Comparison of ENCODE assay signal across 25 mouse cellular contexts in genomic region chr16:35065724-35066123, GRCm38 (mm10). TPM values are rescaled to one million over a fixed set of nuclear protein-coding genes. Genes with fewer than 3 reads are reported as not detected.
DNase-seq lines count a peak whose midpoint lies in the region; ATAC-seq and TF ChIP-seq lines count a peak whose summit lies in the region.
"Had no signal": no experiment of that assay in that cellular context is flagged by ENCODE, and none has a peak within 500 bp of the region (broad histone marks: within the 10 kb centered on the region; RNA-seq: fewer than 3 reads in every experiment).

No protein-coding gene starts in this region.

- no peaks in the 10 kb centered on the region for H3K4me1 ChIP-seq in embryonic facial prominence, embryonic 14.5 days (ENCODE audit: control insufficient read depth, insufficient read depth, low read length)
- peaks cover 5% of the 10 kb centered on the region; the same call in 1 of the 2 replicates for H3K4me1 ChIP-seq in embryonic facial prominence, embryonic 10.5 days
- no peaks in the 10 kb centered on the region for H3K4me1 ChIP-seq in hindbrain, postnatal 0 days (ENCODE audit: insufficient read depth, low read length)
- 0 out of 2 replicates have a peak, but pooled peaks cover 5% of the 10 kb centered on the region for H3K4me1 ChIP-seq in hindbrain, embryonic 10.5 days (replicated peaks)

- no peak for ATAC-seq in embryonic facial prominence, embryonic 14.5 days (ENCODE audit: low read depth)
- 0 out of 2 replicates have a peak, but pooled peaks have one; percentile 24 for ATAC-seq in hindbrain, postnatal 0 days
- 0 out of 2 replicates have a peak, but pooled peaks have one; percentile 20 for ATAC-seq in megakaryocyte progenitor cell, adult 5-6 weeks (replicated peaks; ENCODE audit: poor library complexity)
- ATAC-seq: CD4-positive, CD25-positive, alpha-beta regulatory T cell, adult 4 months; forebrain, postnatal 0 days had no signal

- no peak overlapping the region for H3K4me2 ChIP-seq in embryonic facial prominence, embryonic 14.5 days (ENCODE audit: low read depth, low read length)
- H3K4me2 ChIP-seq in hindbrain, postnatal 0 days (ENCODE audit: low read depth, low read length), result no peak overlapping the region
- H3K4me2 ChIP-seq: embryonic facial prominence, embryonic 13.5 days; heart, embryonic 12.5 days had no signal

- 83% methylated on average over 6 of the region's 6 CpGs for WGBS in embryonic facial prominence, embryonic 14.5 days
- 92% methylated on average over 6 of the region's 6 CpGs for WGBS in embryonic facial prominence, embryonic 10.5 days
- WGBS in hindbrain, postnatal 0 days, result 54% methylated on average over 6 of the region's 6 CpGs
- WGBS in hindbrain, embryonic 10.5 days, result 94% methylated on average over 6 of the region's 6 CpGs

- H3K4me3 ChIP-seq in embryonic facial prominence, embryonic 14.5 days (ENCODE audit: low read depth, low read length), result no peak overlapping the region
- H3K4me3 ChIP-seq in embryonic facial prominence, embryonic 10.5 days, result no peak overlapping the region
- H3K4me3 ChIP-seq in hindbrain, postnatal 0 days (ENCODE audit: low read length), result no peak overlapping the region
- H3K4me3 ChIP-seq in hindbrain, embryonic 10.5 days, result no peak overlapping the region
- H3K4me3 ChIP-seq: embryonic facial prominence, embryonic 13.5 days; heart, embryonic 12.5 days; left cerebral cortex, adult 2 months; megakaryocyte, embryonic 14.5 days; myocyte had no signal

- no peak for TF ChIP-seq CTCF in hindbrain, postnatal 0 days (IDR thresholded peaks at IDR 0.05; ENCODE audit: low read depth)

- no peaks in the 10 kb centered on the region for H3K36me3 ChIP-seq in embryonic facial prominence, embryonic 14.5 days (ENCODE audit: control insufficient read depth, insufficient read depth, low read length)
- peaks cover 17% of the 10 kb centered on the region for H3K36me3 ChIP-seq in embryonic facial prominence, embryonic 10.5 days (replicated peaks)
- H3K36me3 ChIP-seq in hindbrain, postnatal 0 days (ENCODE audit: insufficient read depth, low read length), result no peaks in the 10 kb centered on the region
- peaks cover 11% of the 10 kb centered on the region for H3K36me3 ChIP-seq in hindbrain, embryonic 10.5 days
- H3K36me3 ChIP-seq: embryonic facial prominence, embryonic 13.5 days had no signal

- H3K9ac ChIP-seq in embryonic facial prominence, embryonic 14.5 days (ENCODE audit: low read depth, low read length), result no peak overlapping the region
- H3K9ac ChIP-seq in hindbrain, postnatal 0 days (replicated peaks; ENCODE audit: low read length), result no peak overlapping the region
- H3K9ac ChIP-seq: embryonic facial prominence, embryonic 13.5 days; forebrain, postnatal 0 days; heart, embryonic 12.5 days had no signal

- no peak overlapping the region for H3K27ac ChIP-seq in embryonic facial prominence, embryonic 14.5 days (replicated peaks; ENCODE audit: low read depth, low read length)
- no peak overlapping the region for H3K27ac ChIP-seq in embryonic facial prominence, embryonic 10.5 days (replicated peaks)
- no peak overlapping the region for H3K27ac ChIP-seq in hindbrain, postnatal 0 days
- H3K27ac ChIP-seq in hindbrain, embryonic 10.5 days, result no peak overlapping the region
- H3K27ac ChIP-seq: embryonic facial prominence, embryonic 13.5 days; left cerebral cortex, adult 2 months had no signal

- DNase-seq in embryonic facial prominence, embryonic 14.5 days (ENCODE audit: low spot score), result peak; percentile 2
- no peak for DNase-seq in embryonic facial prominence, embryonic 10.5 days (ENCODE audit: low spot score)
- peak; percentile 7 for DNase-seq in hindbrain, postnatal 0 days (ENCODE audit: low spot score)
- no peak for DNase-seq in hindbrain, embryonic 10.5 days (ENCODE audit: low spot score)
- DNase-seq in retina, embryonic 14.5 days (ENCODE audit: low spot score), result peak; percentile 16
- DNase-seq in yolk sac, embryonic 10.5 days (ENCODE audit: low spot score), result no peak
- DNase-seq in layer of hippocampus, postnatal 14 days (ENCODE audit: low spot score in 2 of 2), result no peak
- DNase-seq: adrenal gland, postnatal 36 days; cerebellum, adult 2 months; forebrain, postnatal 0 days; kidney, adult 8-10 months; kidney, postnatal 14 days; left cerebral cortex, postnatal 4 days; liver; lung, postnatal 10 days; right cerebral cortex, postnatal 14 days; spleen, adult 18-20 months; thymus, postnatal 25 days had no signal

- H3K27me3 ChIP-seq in embryonic facial prominence, embryonic 14.5 days (replicated peaks; ENCODE audit: control insufficient read depth, insufficient read depth, low read length), result no peaks in the 10 kb centered on the region
- no peaks in the 10 kb centered on the region for H3K27me3 ChIP-seq in embryonic facial prominence, embryonic 10.5 days (replicated peaks; ENCODE audit: low read depth, poor library complexity, severe bottlenecking)
- no peaks in the 10 kb centered on the region for H3K27me3 ChIP-seq in hindbrain, postnatal 0 days (ENCODE audit: insufficient read depth, low read length)
- no peaks in the 10 kb centered on the region for H3K27me3 ChIP-seq in hindbrain, embryonic 10.5 days (ENCODE audit: insufficient read depth, poor library complexity, severe bottlenecking)
- H3K27me3 ChIP-seq: embryonic facial prominence, embryonic 13.5 days; heart, embryonic 12.5 days; megakaryocyte, embryonic 14.5 days had no signal

- H3K9me3 ChIP-seq in embryonic facial prominence, embryonic 14.5 days (ENCODE audit: control insufficient read depth, low read length), result no peaks in the 10 kb centered on the region
- no peaks in the 10 kb centered on the region for H3K9me3 ChIP-seq in embryonic facial prominence, embryonic 10.5 days
- no peaks in the 10 kb centered on the region for H3K9me3 ChIP-seq in hindbrain, postnatal 0 days (ENCODE audit: low read length)
- H3K9me3 ChIP-seq in hindbrain, embryonic 10.5 days, result no peaks in the 10 kb centered on the region
- H3K9me3 ChIP-seq: embryonic facial prominence, embryonic 13.5 days; heart, embryonic 12.5 days; megakaryocyte, embryonic 14.5 days had no signal

RNA-seq across cellular contexts. Expression of gene Hacd2, which starts 43.5 kb away (rescaled TPM):
- polyA plus RNA-seq in embryonic facial prominence, embryonic 14.5 days (2014; fragmentation: Nextera tagmentation; extraction: Ambion mirVana), result 56.8 and 61.8 TPM in 2 replicates
- 77.4 and 77.5 TPM in 2 replicates for polyA plus RNA-seq in embryonic facial prominence, embryonic 10.5 days (2016; fragmentation: Nextera tagmentation; extraction: Ambion mirVana)
- total RNA-seq in hindbrain, postnatal 0 days (2014; rRNA removed), result 11.7 and 13.1 TPM in 2 replicates
- polyA plus RNA-seq in hindbrain, postnatal 0 days (2015; fragmentation: Nextera tagmentation; extraction: Ambion mirVana), result 60.0 and 61.4 TPM in 2 replicates
- polyA plus RNA-seq in hindbrain, embryonic 10.5 days (2016; fragmentation: Nextera tagmentation; extraction: Ambion mirVana), result 72.5 and 74.9 TPM in 2 replicates
- 75.9 and 108 TPM in 2 replicates for total RNA-seq in megakaryocyte progenitor cell, adult 5-6 weeks (2015)
- 11.0 and 12.2 TPM in 2 replicates for total RNA-seq in megakaryocyte progenitor cell, adult 5-6 weeks (2017)
- total RNA-seq in layer of hippocampus, postnatal 14 days (2021), result 10 to 100 TPM; 41.0 to 45.5 TPM

Comparison
In these comparisons a context has a peak if more than half of its experiments do, and no peak if none do; other contexts are left out.
1. DNase-seq: peak in embryonic facial prominence, embryonic 14.5 days (single experiment), hindbrain, postnatal 0 days (single experiment) and retina, embryonic 14.5 days (single experiment); none in embryonic facial prominence, embryonic 10.5 days (single experiment), hindbrain, embryonic 10.5 days (single experiment), yolk sac, embryonic 10.5 days (single experiment) and layer of hippocampus, postnatal 14 days (0 of 2).